Mouse (Mus musculus) MEL (cell line): ENCODE results near the gene Cd8b1. TPM values are rescaled to one million over a fixed set of nuclear protein-coding genes. Genes with fewer than 3 reads are reported as not detected.

Experiments used
- DNase-seq: peaks from one replicate; pipeline ENCODE4 v3.0.0; 2011; ENCODE audit warnings: low read depth, low spot score
- H3K27ac ChIP-seq: 2 replicates; pipeline ENCODE4 v1.5.1; 2012; ENCODE audit warnings: low read depth, mild to moderate bottlenecking, control low read depth, low read length, moderate library complexity; ENCODE audit not compliant: control insufficient read depth
- H3K27me3 ChIP-seq, 2 experiments: fragments of 150-350 bp in 1 of 2; sonication (generic) in 1 of 2; 2 replicates each; pipeline ENCODE4 v1.6.1; 2012; ENCODE audit warnings: low read length in 2 of 2, mild to moderate bottlenecking in 2 of 2, improper control_type of control experiment in 1 of 2, moderate library complexity in 1 of 2; ENCODE audit not compliant: insufficient read depth in 2 of 2, control insufficient read depth in 1 of 2
- H3K36me3 ChIP-seq, 2 experiments: 2 replicates each; pipeline ENCODE4 v1.6.1; 2012 to 2014; ENCODE audit warnings: low read length in 2 of 2, improper control_type of control experiment in 1 of 2, inconsistent platforms in 1 of 2, mild to moderate bottlenecking in 1 of 2; ENCODE audit not compliant: insufficient read depth in 2 of 2, control insufficient read depth in 1 of 2
- H3K4me1 ChIP-seq, 2 experiments: fragments of 150-350 bp in 1 of 2; sonication (generic) in 1 of 2; 2 replicates each; pipeline ENCODE4 v1.6.1; 2012; ENCODE audit warnings: low read length in 2 of 2, improper control_type of control experiment in 1 of 2, mild to moderate bottlenecking in 1 of 2; ENCODE audit not compliant: insufficient read depth in 2 of 2, control insufficient read depth in 1 of 2
- H3K4me3 ChIP-seq, 2 experiments: fragments of 150-350 bp in 1 of 2; sonication (generic) in 1 of 2; 2 replicates each; pipeline ENCODE4 v1.5.1; 2012; ENCODE audit warnings: low read depth in 2 of 2, low read length in 2 of 2, mild to moderate bottlenecking in 2 of 2, moderate library complexity in 2 of 2, control low read depth in 1 of 2, improper control_type of control experiment in 1 of 2; ENCODE audit not compliant: control insufficient read depth in 1 of 2, insufficient read depth in 1 of 2
- H3K79me2 ChIP-seq: 2 replicates; pipeline ENCODE4 v1.6.1; 2012; ENCODE audit warnings: mild to moderate bottlenecking, low read length, moderate library complexity; ENCODE audit not compliant: control insufficient read depth, poor library complexity, insufficient read depth
- H3K9ac ChIP-seq: 2 replicates; pipeline ENCODE4 v1.6.1; 2012; ENCODE audit warnings: low read depth, mild to moderate bottlenecking, control low read depth, low read length, moderate library complexity; ENCODE audit not compliant: control insufficient read depth, poor library complexity, severe bottlenecking
- H3K9me3 ChIP-seq: fragments of 150-350 bp; sonication (generic); replicated peaks from 2 replicates; pipeline ENCODE4 v1.6.1; 2012; ENCODE audit warnings: mild to moderate bottlenecking, low read length, improper control_type of control experiment, moderate library complexity; ENCODE audit not compliant: insufficient read depth
- BHLHE40 ChIP-seq: IDR thresholded peaks from 2 replicates; pipeline ENCODE4 v1.6.1; 2012; ENCODE audit warnings: low read depth, mild to moderate bottlenecking, inconsistent platforms, low read length, improper control_type of control experiment, borderline replicate concordance
- CHD2 ChIP-seq: IDR thresholded peaks from 2 replicates; pipeline ENCODE4 v1.6.1; 2011; ENCODE audit warnings: low read length, improper control_type of control experiment
- CTCF ChIP-seq, 3 experiments: IDR thresholded peaks in 2 of 3; conservative IDR thresholded peaks in 1 of 3; 2 replicates each; pipeline ENCODE4 v1.5.1; 2011 to 2012; ENCODE audit warnings: low read length in 3 of 3, low read depth in 2 of 3, mild to moderate bottlenecking in 2 of 3, improper control_type of control experiment in 1 of 3, inconsistent platforms in 1 of 3, mixed read lengths in 1 of 3, moderate library complexity in 1 of 3; ENCODE audit not compliant: control insufficient read depth in 1 of 3, insufficient read depth in 1 of 3, poor library complexity in 1 of 3, severe bottlenecking in 1 of 3
- E2F4 ChIP-seq: IDR thresholded peaks from 2 replicates; pipeline ENCODE4 v1.6.1; 2011; ENCODE audit warnings: low read depth, low read length, improper control_type of control experiment, borderline replicate concordance
- ETS1 ChIP-seq: IDR thresholded peaks from 2 replicates; pipeline ENCODE4 v1.6.1; 2012; ENCODE audit warnings: low read depth, mild to moderate bottlenecking, inconsistent platforms, low read length, improper control_type of control experiment, moderate library complexity
- GABPA ChIP-seq: IDR thresholded peaks from 2 replicates; pipeline ENCODE4 v1.6.1; 2012; ENCODE audit warnings: low read depth, mild to moderate bottlenecking, inconsistent platforms, low read length, improper control_type of control experiment, moderate library complexity
- GATA1 ChIP-seq: IDR thresholded peaks from 2 replicates; pipeline ENCODE4 v1.6.1; 2011; ENCODE audit warnings: low read depth, low read length, improper control_type of control experiment
- HCFC1 ChIP-seq: IDR thresholded peaks from 2 replicates; pipeline ENCODE4 v1.6.1; 2012; ENCODE audit warnings: low read depth, mild to moderate bottlenecking, inconsistent platforms, low read length, improper control_type of control experiment, moderate library complexity
- KAT2A ChIP-seq: conservative IDR thresholded peaks from 2 replicates; pipeline ENCODE4 v1.6.1; 2012; ENCODE audit warnings: low read depth, low read length, improper control_type of control experiment, inconsistent platforms
- MEF2A ChIP-seq: IDR thresholded peaks from 2 replicates; pipeline ENCODE4 v1.6.1; 2014; ENCODE audit warnings: low read depth, mild to moderate bottlenecking, inconsistent platforms, low read length, improper control_type of control experiment; ENCODE audit not compliant: poor library complexity, insufficient replicate concordance, severe bottlenecking; ENCODE audit errors: extremely low read depth
- MYB ChIP-seq: IDR thresholded peaks from 2 replicates; pipeline ENCODE4 v1.6.1; 2011; ENCODE audit warnings: mild to moderate bottlenecking, low read depth, low read length, improper control_type of control experiment
- NRF1 ChIP-seq: IDR thresholded peaks from 2 replicates; pipeline ENCODE4 v1.6.1; 2014; ENCODE audit warnings: low read depth, mild to moderate bottlenecking, inconsistent platforms, low read length, improper control_type of control experiment, moderate library complexity; ENCODE audit not compliant: poor library complexity, insufficient read depth, severe bottlenecking
- RAD21 ChIP-seq: IDR thresholded peaks from 2 replicates; pipeline ENCODE4 v1.6.1; 2011; ENCODE audit warnings: mild to moderate bottlenecking, low read depth, low read length, improper control_type of control experiment
- RCOR1 ChIP-seq: IDR thresholded peaks from 2 replicates; pipeline ENCODE4 v1.6.1; 2012; ENCODE audit warnings: low read depth, mild to moderate bottlenecking, inconsistent platforms, low read length, improper control_type of control experiment
- SIN3A ChIP-seq: IDR thresholded peaks from 2 replicates; pipeline ENCODE4 v1.6.1; 2012; ENCODE audit warnings: low read length, improper control_type of control experiment, inconsistent platforms
- SMC3 ChIP-seq: IDR thresholded peaks from 2 replicates; pipeline ENCODE4 v1.6.1; 2011; ENCODE audit warnings: low read depth, low read length, improper control_type of control experiment
- TCF12 ChIP-seq: IDR thresholded peaks from 2 replicates; pipeline ENCODE4 v1.6.1; 2014; ENCODE audit warnings: low read depth, mild to moderate bottlenecking, inconsistent platforms, low read length, improper control_type of control experiment, moderate library complexity
- UBTF ChIP-seq: IDR thresholded peaks from 2 replicates; pipeline ENCODE4 v1.6.1; 2012; ENCODE audit warnings: low read depth, mild to moderate bottlenecking, inconsistent platforms, low read length, improper control_type of control experiment, moderate library complexity, borderline replicate concordance; ENCODE audit not compliant: insufficient read depth
- USF1 ChIP-seq: IDR thresholded peaks from 2 replicates; pipeline ENCODE4 v1.6.1; 2014; ENCODE audit warnings: low read depth, mild to moderate bottlenecking, inconsistent platforms, low read length, improper control_type of control experiment, moderate library complexity
- ZC3H11A ChIP-seq: IDR thresholded peaks from 2 replicates; pipeline ENCODE4 v1.6.1; 2012; ENCODE audit warnings: low read depth, mild to moderate bottlenecking, inconsistent platforms, low read length, improper control_type of control experiment
- ZKSCAN1 ChIP-seq: IDR thresholded peaks from 2 replicates; pipeline ENCODE4 v1.6.1; 2012; ENCODE audit warnings: low read depth, mild to moderate bottlenecking, inconsistent platforms, low read length, improper control_type of control experiment, moderate library complexity
- polyA plus RNA-seq, 2 experiments: library from polyadenylated mRNA; stranded (reverse) in 1 of 2; unstranded in 1 of 2; fragments of >175 nt in 1 of 2; fragments of >200 nt in 1 of 2; gene quantifications; 2 replicates each; pipeline versions ENCODE4 v1.2.1 to v1.2.4; 2012; ENCODE audit warnings: low replicate concordance in 2 of 2, low read depth in 1 of 2; ENCODE audit not compliant: insufficient read length in 2 of 2, insufficient read depth in 1 of 2, missing spikeins in 1 of 2
- total RNA-seq: library from RNA; depleted of rRNA; stranded (reverse); fragments of 300-350 nt; gene quantifications from 2 replicates; pipeline ENCODE4 v1.2.3, GENCODE M21; 2012

The Cd8b1 gene
- total and polyA plus RNA-seq, 3 experiments: not detected

DNA sequence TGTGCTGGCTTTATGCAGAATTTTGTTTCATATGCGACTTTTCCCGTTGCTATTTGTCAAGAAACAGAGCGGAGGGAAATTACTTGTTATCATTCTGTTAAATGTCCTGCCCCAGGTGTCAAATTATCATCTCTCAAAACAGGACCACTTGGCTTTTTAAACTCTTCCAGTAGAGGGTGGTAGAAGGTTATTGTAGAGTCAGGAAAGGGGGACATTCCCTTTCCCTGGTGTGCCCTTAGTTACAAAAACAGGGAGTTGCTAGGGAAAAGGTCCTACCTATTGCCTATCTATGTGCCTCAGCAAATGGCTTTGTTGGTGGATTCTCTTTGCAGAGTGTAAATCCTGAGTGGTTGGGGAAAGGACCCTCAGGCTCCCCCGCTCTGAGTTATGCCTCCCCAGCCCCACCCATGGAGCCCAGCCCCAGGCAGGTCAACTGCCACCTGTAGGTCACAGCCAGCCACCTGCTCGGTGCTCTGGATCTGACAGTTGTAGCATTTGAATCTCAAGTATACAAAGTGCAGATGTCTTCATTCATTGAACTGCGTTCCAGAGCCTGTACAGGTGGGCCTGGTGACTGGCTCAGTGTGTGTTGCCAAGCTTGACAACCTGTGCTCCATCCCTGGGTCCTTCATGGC, 20.4 kb upstream of the Cd8b1 start:
- TF ChIP-seq CTCF (IDR thresholded peaks at IDR 0.05 in 2 of 3, conservative IDR thresholded peaks at IDR 0.05 in 1 of 3; ENCODE audit: control insufficient read depth in 1 of 3, insufficient read depth in 1 of 3, low read depth in 2 of 3, low read length in 3 of 3, poor library complexity in 1 of 3, severe bottlenecking in 1 of 3) (no peak; a peak in 1 of 6 replicates), E2F4 (no peak), HCFC1 (no peak), RAD21 (peak; percentile 5)
- no peaks in the 10 kb centered on the region for H3K9me3 ChIP-seq
- H3K9ac ChIP-seq: no peak overlapping the region
- no peaks in the 10 kb centered on the region for H3K36me3 ChIP-seq
- H3K27me3 ChIP-seq: peaks cover 8 to 16% of the 10 kb centered on the region in 2 experiments
- no peaks in the 10 kb centered on the region for H3K4me1 ChIP-seq
- DNase-seq: no peak
- H3K79me2 ChIP-seq: no peaks in the 10 kb centered on the region
- no peak overlapping the region for H3K4me3 ChIP-seq
- H3K27ac ChIP-seq: no peak overlapping the region

DNA sequence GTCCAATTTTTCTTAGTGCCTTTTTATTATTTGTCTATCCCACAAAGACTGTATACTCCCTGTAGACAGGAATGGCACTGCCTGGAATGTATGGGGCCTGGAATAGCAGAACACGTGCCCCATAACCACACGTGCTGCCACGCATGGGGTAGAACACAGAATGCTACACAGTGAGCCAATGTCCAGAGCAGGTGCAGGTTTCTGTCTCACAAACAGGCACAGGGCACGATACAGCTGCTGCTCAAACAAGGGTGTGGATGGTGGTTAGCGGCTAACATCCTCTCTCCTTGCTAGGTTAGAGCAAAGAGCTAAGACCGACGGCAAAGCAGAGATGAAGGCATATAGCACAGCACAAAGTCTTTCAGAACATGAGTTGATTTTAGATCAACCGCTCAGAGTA, 15.1 kb upstream of the Cd8b1 start:
- Histone ChIP-seq H3K79me2 (no peaks in the 10 kb centered on the region), H3K4me3 (no peak overlapping the region), H3K27ac (no peak overlapping the region), H3K4me1 (no peaks in the 10 kb centered on the region), H3K36me3 (no peaks in the 10 kb centered on the region), H3K9ac (no peak overlapping the region), H3K9me3 (no peaks in the 10 kb centered on the region), H3K27me3 (peaks cover 8 to 16% of the 10 kb centered on the region in 2 experiments)
- no peak for DNase-seq
- TF ChIP-seq ZC3H11A (no peak), ETS1 (no peak), TCF12 (no peak), MYB (no peak), RCOR1 (no peak), RAD21 (no peak), USF1 (no peak), CTCF (IDR thresholded peaks at IDR 0.05 in 2 of 3, conservative IDR thresholded peaks at IDR 0.05 in 1 of 3; ENCODE audit: control insufficient read depth in 1 of 3, insufficient read depth in 1 of 3, low read depth in 2 of 3, low read length in 3 of 3, poor library complexity in 1 of 3, severe bottlenecking in 1 of 3) (no peak), NRF1 (no peak), GATA1 (no peak), ZKSCAN1 (no peak), CHD2 (no peak), MEF2A (no peak), BHLHE40 (no peak), SIN3A (no peak), KAT2A (no peak), GABPA (no peak), UBTF (no peak), SMC3 (no peak)
